Mouse (Mus musculus) mouse trophoblast stem cell (cell line): ENCODE measurements around the gene Fam166b.

ENCODE experiments used
- in situ Hi-C, 2 experiments: fragments of 300-500 bp; cut with MseI, MboI; formaldehyde crosslinking; loops; 2 replicates in 1 of 2; 3 replicates in 1 of 2; pipeline ENCODE4 v1.15.1; 2025

The Fam166b gene

GRCm38 (mm10) chr4:43380951-43381350, 48.0 kb downstream of the Fam166b start:
- in situ Hi-C loops = no loop called here

GRCm38 (mm10) chr4:43379601-43380000, 49.3 kb downstream of the Fam166b start:
- in situ Hi-C loops = no loop called here
